Mouse (Mus musculus) adrenal gland, postnatal 10 days (tissue): ENCODE measurements around the gene Magix. TPM values are rescaled to one million over a fixed set of nuclear protein-coding genes. Genes with fewer than 3 reads are reported as not detected.

ENCODE experiments used
- DNase-seq: peaks from one replicate; pipeline ENCODE4 v3.0.0; 2021; ENCODE audit warnings: mixed read lengths
- total RNA-seq, 2 experiments: library from RNA; stranded (reverse); gene quantifications; 2 replicates each; pipeline ENCODE4 v1.2.3; 2021

Magix gene
- total RNA-seq, 2 experiments from 2014 or later = 5.3 to 5.8 TPM

DNA sequence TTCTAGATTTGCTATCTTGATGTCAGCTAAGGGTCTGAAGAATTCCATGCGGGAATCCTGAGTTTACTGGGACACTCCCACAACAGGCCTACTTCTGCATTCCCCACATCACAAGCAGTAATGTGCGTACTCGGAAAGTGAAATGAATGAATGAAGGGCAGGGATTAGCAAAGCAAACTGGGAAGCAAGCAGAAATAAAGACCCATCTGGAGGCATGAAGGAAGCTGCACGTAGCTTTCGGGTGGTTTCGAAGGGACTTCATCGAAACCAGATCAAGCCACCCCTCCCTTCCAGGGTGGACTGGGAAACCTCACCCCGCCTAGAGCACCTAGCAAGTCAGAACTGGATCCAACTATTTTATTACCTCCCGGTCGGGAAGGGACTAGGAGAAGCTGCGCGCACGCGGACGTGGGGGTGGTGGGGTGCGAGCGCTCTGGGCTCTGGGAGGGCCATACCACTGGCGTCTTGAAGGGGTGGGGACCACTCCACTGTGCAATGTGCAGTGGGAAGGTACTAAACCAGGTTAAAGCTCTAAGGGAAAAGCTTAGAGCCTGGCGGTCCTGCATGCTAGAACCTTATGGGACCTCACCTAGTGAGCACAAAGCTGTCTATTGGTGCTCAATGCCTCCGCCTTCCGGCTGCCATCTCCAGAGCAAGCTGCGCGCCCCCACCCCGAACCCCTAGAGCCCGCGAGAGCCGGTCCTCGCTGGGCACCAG lies 6.6 kb downstream of the Magix start:
- DNase-seq = no peak

- DNase-seq = peak; percentile 49
Observed at GRCm38 (mm10) chrX:7673578-7674281, 7.3 kb downstream of the Magix start.

GRCm38 (mm10) chrX:7672739-7673138 lies 8.3 kb downstream of the Magix start:
- DNase-seq = no peak

DNA sequence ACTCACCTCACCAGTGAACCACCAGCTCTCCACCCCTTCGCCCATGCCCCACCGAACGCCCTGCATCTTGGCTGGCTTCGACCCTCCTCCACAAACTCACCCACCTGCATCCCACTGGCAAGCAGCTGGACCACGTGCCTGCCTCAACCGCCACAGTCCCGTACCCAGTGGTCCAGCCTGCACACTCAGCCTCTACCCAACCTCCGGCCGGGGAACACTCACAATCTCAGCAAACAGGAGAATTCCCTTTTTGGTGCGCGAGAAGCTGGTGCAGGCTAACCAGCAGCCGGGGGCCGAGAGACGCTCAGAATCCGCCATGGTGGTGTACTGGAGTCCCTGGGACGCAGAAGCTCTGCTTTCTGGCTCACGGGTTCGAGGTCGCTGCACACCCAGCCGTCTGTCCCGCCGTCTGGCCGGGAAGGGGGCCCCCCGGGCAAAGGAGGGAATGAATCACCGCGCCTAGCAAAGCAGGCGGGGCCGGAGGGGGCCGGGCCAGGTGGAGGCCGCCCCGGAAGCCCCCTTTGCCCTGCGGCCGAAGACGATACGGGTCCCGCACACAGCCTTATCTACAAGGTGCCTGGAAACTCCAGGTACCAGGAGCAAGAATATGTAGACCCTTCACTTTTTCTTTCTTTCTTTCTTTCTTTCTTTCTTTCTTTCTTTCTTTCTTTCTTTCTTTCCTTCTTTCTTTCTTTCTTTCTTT lies 10.0 kb downstream of the Magix start, which contains the start of gene Plp2:
Gene Plp2 (minus strand): TSS at position 470 of the 703 bp plus-strand sequence.
- DNase-seq = peak; percentile 73

DNA sequence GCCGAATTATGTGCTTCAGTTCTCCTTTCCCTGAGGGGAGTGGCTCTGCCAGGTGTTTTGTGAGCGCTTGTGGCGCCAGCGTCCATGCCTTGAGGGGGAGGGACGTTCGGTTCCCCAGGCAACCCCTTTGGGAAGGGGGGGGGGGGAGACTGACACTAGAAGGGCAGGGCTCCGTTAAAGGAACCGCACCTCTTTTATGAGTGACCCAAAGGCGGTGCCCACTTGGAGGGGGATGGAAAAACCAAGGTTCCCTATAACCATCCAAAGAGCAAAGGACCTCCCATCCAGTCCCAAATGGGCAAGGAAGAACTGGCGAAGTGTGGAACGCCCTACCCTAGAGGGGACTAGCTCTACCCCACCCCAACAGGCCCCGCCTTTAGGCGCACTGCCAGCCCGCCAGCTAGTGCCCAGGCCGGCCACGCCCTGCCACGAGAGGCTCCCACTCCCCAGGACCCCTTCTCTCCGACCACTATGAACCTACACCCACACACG lies 10.6 kb downstream of the Magix start:
- DNase-seq = peak; percentile 80

DNA sequence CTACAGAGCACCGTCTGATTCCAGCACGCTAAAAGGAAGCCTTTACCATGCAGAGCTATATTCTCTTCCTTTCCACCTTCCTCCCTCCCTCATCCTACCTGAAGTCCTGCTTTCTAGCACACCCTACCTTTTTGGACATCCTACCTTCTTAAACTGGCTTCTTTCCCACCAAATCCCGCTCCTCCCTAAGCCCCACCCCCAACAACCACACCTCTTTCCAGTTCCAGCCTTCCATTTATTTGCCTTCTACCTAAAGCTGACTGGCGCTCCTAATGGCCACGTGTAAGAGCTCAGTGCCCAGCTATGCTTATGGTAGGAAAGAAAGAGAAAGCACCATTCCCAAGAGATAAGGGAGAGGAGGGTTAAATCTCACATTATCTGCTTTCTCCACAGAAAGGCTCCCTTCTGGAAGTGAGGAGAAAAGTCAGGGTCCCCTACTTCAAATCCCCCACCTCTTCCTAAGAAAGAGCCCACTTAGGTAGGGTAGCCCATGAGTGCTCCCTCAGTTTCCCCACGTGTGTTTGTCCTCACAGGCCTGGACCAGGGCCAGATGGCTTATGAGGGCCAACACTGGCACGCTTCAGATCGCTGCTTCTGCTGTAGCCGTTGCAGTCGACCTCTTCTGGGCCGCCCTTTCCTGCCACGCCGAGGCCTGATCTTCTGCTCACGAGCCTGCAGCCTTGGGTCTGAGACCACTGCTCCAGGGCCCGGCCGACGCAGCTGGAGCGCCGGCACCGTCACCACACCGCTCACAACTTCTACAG lies 15.1 kb downstream of the Magix start:
- no peak for DNase-seq

DNA sequence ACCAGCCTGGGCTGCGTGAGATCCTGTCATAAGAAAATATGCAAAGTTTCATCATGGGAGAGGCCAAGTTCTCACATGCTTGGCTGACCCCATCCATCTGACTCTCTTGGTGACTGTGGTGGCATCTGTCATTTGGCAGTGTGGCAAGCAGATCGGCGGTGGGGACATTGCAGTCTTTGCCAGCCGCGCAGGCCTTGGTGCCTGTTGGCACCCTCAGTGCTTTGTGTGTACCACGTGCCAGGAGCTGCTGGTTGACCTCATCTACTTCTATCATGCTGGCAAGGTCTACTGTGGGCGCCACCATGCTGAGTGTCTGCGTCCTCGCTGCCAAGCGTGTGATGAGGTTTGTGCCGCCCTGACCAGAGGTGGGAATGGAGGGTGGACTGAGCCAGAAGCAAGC lies 16.3 kb downstream of the Magix start:
- DNase-seq = peak; percentile 53

- DNase-seq = no peak
Observed at GRCm38 (mm10) chrX:7662936-7663335, 18.1 kb downstream of the Magix start.

- DNase-seq = no peak
Observed at GRCm38 (mm10) chrX:7661086-7661485, 20.0 kb downstream of the Magix start.

- DNase-seq = peak; percentile 31
Observed at GRCm38 (mm10) chrX:7658785-7659589, 22.1 kb downstream of the Magix start.

GRCm38 (mm10) chrX:7658031-7658784 lies 22.8 kb downstream of the Magix start:
- DNase-seq = peak; percentile 79

GRCm38 (mm10) chrX:7657221-7657639 lies 23.8 kb downstream of the Magix start, which contains the start of gene Prickle3:
TSS of gene Prickle3 (plus strand) at chrX:7657260.
- peak; percentile 76 for DNase-seq

GRCm38 (mm10) chrX:7648671-7649304 lies 32.3 kb downstream of the Magix start:
- peak; percentile 84 for DNase-seq

GRCm38 (mm10) chrX:7645349-7645748 lies 35.7 kb downstream of the Magix start:
- DNase-seq = peak; percentile 87

DNA sequence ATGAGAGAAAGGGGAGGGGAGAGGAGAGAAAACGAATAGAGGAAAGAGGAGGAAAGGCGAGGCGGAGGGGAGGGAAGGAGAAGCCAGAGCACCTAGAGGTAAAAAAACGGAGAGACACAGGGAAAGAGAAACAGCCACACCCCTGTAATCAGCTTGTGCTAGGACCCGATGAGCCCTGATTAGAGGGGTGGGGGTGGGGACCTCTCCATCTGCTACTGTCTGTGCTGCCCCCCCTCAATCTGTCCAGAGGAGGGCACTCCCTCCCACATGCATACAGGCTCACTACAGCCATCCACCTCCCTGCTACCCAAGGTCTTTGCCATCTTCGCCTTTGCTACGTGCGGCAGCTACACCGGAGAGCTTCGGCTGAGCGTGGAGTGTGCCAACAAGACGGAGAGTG lies 40.3 kb downstream of the Magix start:
- no peak for DNase-seq

DNA sequence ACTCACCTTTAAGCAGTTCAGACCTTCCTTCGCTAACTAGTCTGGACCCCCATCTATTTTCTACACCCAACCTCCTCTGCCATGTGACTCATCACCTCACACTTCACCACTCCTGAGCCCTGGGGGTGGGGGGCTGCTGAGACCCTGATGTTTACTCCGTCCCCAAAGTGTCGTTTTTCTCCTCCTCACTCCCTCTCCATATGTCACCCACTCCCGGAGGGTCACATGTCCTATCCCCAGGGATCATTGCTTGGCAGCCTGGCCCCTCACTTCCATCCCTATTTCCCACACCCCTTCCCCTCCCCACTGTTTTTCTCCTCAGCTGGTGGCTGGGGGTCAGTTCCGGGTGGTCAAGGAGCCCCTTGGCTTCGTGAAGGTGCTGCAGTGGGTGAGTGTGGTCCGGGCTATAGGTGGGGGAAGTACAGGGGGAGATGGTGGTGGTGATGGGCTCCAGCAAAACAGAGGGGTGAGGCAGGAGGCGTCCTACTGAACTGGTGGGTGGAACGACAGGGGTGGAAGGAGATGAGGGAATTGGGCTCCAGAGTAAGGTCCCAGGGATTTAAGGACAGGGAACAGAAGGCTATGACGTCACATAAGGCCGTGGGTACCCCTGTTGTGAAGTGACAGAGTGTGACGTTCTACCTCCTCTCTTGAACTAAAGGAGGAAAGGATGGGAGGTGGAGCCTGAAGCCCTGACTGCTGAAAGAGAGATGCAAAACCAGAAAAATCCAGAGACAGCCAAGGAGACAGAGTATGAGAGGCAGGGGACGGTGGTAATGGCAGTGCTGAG lies 41.3 kb downstream of the Magix start:
- no peak for DNase-seq

DNA sequence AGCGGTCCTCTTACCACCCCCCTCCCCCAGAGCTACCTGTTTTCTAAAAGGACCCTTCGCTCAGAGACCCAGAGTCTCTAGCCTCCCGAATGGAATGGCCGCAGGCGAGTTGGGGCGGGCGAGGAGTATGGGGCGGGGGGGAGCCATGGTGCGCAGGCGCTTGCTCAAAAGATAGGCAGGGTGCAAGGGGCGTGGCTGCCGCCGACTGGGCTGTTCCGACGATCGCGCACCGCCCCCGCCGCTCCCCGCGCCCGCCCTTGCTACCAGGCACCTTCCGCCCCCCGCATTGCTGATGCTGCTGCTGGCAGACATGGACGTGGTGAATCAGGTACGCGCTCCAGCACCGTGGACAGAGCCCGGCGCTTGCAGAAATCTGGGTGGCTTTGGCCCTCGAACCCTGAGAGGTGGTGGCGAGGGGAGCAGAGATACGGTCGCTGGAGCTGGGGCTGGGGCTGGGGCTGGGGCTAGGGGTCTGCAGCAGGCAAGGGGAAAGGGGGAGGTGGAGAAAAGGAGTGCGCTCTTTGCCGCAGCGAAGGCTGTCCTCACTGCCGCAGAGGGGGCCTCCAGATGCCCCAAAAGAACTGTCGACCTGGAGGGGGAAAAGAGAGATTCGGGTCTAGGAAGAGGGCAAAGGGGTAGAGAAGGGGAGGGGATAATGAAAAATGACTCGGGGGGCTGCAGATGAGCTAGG lies 42.5 kb downstream of the Magix start, which contains the start of gene Syp:
Gene Syp (plus strand): TSS at position 71 of the 691 bp plus-strand sequence.
- peak; percentile 90 for DNase-seq

- no peak for DNase-seq
Observed at GRCm38 (mm10) chrX:7635101-7635500, 46.0 kb downstream of the Magix start.
